Mouse (Mus musculus) liver, embryonic 14.5 days (tissue): ENCODE measurements around the gene Cbx4.

ENCODE experiments used
- CTCF ChIP-seq: IDR thresholded peaks from 2 replicates; pipeline ENCODE4 v1.5.1; 2016; ENCODE audit warnings: antibody characterized with exemption, low read depth, control low read depth
- EP300 ChIP-seq: IDR thresholded peaks from 2 replicates; pipeline ENCODE4 v1.6.1; 2016; ENCODE audit warnings: antibody characterized with exemption, low read depth

DNA sequence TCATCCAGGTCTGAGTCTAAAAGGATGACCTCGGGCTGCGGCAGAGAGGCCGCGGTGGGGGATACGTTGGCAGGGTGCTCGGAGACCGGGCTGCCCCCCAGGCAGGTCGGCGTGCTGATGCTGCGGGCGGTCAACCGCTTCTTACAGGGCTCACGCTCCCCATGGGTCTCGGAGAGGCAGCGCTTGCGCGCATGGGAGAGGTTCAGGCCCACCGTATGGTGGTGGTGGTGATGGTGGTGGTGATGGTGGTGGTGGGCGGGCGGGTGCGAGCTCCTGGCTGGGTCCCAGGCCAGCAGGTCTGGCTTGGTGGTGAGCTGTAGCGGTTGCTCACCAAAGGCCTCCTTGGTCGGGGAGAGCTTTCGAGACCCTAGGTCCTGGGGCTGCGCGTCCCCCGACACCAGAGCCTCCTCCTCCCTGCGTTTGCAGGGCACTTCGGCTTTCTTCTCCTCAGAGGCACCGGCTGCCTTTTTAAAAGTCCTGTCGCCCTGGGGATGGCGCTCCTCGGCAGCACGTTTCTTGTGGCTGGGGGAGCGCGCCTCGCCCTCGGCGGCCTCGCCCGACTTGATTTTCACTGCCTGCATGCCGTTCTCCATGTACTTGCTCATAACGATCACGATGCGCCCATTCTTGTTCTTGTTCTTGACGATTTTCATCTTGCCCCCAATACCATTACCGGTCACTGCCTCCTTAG is 4.7 kb downstream of the Cbx4 start:
- no peak for TF ChIP-seq EP300
- no peak for TF ChIP-seq CTCF
